Mouse (Mus musculus) gastrocnemius, adult 2 months (tissue): ENCODE measurements around the gene Siglec1. TPM values are rescaled to one million over a fixed set of nuclear protein-coding genes. Genes with fewer than 3 reads are reported as not detected.

ENCODE experiments used
- DNase-seq: peaks from one replicate; pipeline ENCODE4 v3.0.0; 2022
- H3K27ac ChIP-seq: fragments of 200-600 bp; 2 replicates; pipeline ENCODE4 v1.8.1; 2022; ENCODE audit warnings: mild to moderate bottlenecking
- H3K4me3 ChIP-seq: fragments of 200-600 bp; 2 replicates; pipeline ENCODE4 v1.8.1; 2022; ENCODE audit warnings: mild to moderate bottlenecking, moderate library complexity
- CTCF ChIP-seq: fragments of 200-600 bp; IDR thresholded peaks from 2 replicates; pipeline ENCODE4 v1.8.1; 2022; ENCODE audit warnings: antibody characterized with exemption, mild to moderate bottlenecking, moderate library complexity
- intact Hi-C: fragments of 180-260 bp; cut with DNase I; formaldehyde crosslinking; loops from one replicate; pipeline ENCODE4 v1.15.1; 2025
- total RNA-seq, 2 experiments: library from RNA; stranded (reverse); gene quantifications; 2 replicates each; pipeline ENCODE4 v1.2.3; 2021

Gene Siglec1
- total RNA-seq, 2 experiments from 2014 or later = 0.36 to 0.39 TPM

DNA sequence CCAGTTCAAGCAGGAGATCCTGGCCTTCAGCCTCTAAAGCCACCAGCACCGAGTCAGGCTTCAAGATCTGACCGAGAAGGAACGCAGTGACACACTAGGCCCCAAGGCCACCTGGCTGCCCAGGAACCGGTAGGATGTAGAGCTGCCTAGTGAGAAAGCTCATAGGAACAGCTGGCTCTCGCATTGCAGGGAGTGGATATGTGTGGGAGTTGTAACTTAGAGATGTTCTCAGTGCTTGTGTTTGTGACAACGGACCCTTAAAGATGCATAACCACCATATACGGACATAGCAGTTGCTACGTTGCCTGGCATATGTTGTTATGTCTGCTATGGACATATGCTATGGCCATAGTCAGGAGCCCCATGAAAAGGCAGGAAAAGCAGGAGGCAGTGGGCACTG lies 27.9 kb downstream of the Siglec1 start:
- intact Hi-C loops = no loop called here
- peak overlapping the region; percentile 66 for H3K27ac ChIP-seq
- no peak for DNase-seq
- TF ChIP-seq CTCF = no peak
- no peak overlapping the region for H3K4me3 ChIP-seq

DNA sequence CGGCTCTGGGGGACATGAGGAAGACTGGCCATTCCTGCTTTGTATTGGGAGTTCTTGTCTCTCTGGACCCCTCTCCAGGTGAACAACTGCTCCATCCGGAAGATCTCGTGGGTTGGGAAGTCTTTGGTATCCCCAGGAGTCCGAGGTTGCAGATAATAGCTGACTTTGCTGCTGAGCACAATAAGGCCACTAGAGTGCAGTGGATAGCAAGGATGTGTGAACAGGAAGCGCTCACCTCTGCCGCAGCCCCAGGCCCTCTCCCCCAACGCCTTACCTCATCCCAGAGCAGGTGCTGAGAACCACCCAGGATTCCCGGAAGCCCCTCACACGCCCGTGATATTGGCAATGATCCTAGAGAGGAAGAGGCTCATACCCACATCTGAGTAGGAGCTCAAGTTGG lies 30.4 kb downstream of the Siglec1 start:
- TF ChIP-seq CTCF = peak; percentile 40
- no peak for DNase-seq
- H3K27ac ChIP-seq = no peak overlapping the region
- no peak overlapping the region; the same call in 1 of the 2 replicates for H3K4me3 ChIP-seq
- intact Hi-C loops = no loop called here

DNA sequence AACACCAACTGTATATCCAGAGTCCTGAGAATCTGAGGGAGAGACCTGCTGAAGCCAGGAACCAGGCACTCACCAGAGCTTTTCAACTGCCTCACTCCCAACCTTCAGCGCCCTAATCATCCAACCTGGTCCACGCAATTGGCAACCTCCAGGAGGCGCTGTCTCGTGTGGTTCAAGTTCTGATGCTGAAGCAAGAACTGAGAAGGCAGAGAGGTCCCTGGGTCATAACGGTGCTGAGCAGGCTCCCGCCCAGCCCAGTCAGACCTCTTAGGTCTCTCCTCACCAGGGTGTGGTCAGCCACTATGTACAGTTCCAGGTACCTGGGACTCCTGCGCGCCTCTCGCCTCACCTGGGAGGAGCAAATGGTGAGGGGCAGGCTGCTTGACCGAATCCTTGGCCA lies 30.9 kb downstream of the Siglec1 start:
- intact Hi-C loops = no loop called here
- no peak overlapping the region for H3K27ac ChIP-seq
- H3K4me3 ChIP-seq = peak overlapping the region; percentile 17; the same call in 1 of the 2 replicates
- peak; percentile 65 for TF ChIP-seq CTCF
- peak; percentile 57 for DNase-seq

GRCm38 (mm10) chr2:131054646-131055264 lies 31.8 kb downstream of the Siglec1 start:
- no peak for TF ChIP-seq CTCF
- no peak for DNase-seq
- Histone ChIP-seq H3K4me3 (peak overlapping the region; percentile 53), H3K27ac (no peak overlapping the region)
- intact Hi-C loops = no loop called here

DNA sequence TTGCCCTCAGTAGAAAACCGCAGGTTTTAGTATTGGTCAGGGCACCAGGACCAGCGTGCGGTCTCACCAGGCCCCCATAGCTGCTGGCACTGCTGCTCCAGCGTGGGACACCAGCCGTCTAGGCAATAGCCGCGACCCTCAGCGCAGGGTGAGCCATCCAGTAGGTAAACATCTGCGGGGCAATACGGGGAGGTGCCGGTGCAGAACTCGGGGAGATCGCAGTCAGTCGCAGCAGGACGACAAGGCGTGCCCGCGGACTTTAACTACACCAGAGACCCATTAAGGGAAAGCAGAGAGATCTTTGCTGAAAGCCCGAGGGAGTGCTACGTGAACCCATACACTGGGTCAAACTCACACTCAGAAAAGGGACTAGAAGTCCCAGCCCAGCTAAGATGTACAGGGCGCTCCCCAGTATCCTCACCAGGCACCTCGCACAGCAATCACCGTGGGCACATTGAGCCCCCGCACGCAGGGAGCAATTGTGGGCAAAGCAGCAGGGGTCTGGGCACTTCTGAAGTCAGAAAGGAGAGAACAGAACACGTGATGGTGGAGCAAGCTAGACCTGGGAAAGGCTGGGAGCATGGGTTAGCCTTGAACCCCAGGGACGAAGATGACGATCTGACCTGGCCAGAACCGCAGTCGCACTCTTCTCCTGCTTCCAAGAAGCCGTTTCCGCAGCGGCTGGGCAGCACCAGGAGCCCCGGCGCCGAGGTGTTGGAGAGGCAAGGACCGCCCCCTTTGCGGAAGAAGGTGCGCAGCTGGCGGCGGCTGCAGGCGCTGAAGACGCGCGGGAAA lies 32.5 kb downstream of the Siglec1 start:
- Histone ChIP-seq H3K4me3 (peak overlapping the region; percentile 53), H3K27ac (no peak overlapping the region)
- intact Hi-C loops = no loop called here
- no peak for TF ChIP-seq CTCF
- no peak for DNase-seq

GRCm38 (mm10) chr2:131052862-131053418 lies 33.6 kb downstream of the Siglec1 start:
- intact Hi-C loops = no loop called here
- Histone ChIP-seq H3K27ac (no peak overlapping the region), H3K4me3 (no peak overlapping the region)
- TF ChIP-seq CTCF = no peak
- no peak for DNase-seq

- DNase-seq = no peak
- TF ChIP-seq CTCF = no peak
- intact Hi-C loops = no loop called here
- H3K4me3 ChIP-seq = no peak overlapping the region
- no peak overlapping the region for H3K27ac ChIP-seq
Measured at GRCm38 (mm10) chr2:131052043-131052442, 34.5 kb downstream of the Siglec1 start.

GRCm38 (mm10) chr2:131046025-131046424 lies 40.5 kb downstream of the Siglec1 start:
- H3K27ac ChIP-seq = no peak overlapping the region
- no peak overlapping the region for H3K4me3 ChIP-seq
- DNase-seq = no peak
- TF ChIP-seq CTCF = no peak
- intact Hi-C loops = no loop called here

GRCm38 (mm10) chr2:131044989-131045720 lies 41.4 kb downstream of the Siglec1 start:
- intact Hi-C loops = no loop called here
- DNase-seq = no peak
- TF ChIP-seq CTCF = no peak
- Histone ChIP-seq H3K27ac (no peak overlapping the region), H3K4me3 (no peak overlapping the region)

- TF ChIP-seq CTCF = no peak
- intact Hi-C loops = no loop called here
- Histone ChIP-seq H3K4me3 (no peak overlapping the region), H3K27ac (no peak overlapping the region)
- DNase-seq = no peak
Measured at GRCm38 (mm10) chr2:131044354-131044852, 42.2 kb downstream of the Siglec1 start.

- no peak for TF ChIP-seq CTCF
- Histone ChIP-seq H3K4me3 (no peak within 1 kb of the TSS; the same call in 1 of the 2 replicates), H3K27ac (no peak within 1 kb of the TSS)
- DNase-seq = no peak
- intact Hi-C loops = no loop called here
Measured at GRCm38 (mm10) chr2:131042988-131043387, 43.6 kb downstream of the Siglec1 start, which contains the start of gene Gfra4. Gfra4 (minus strand) TSS chr2:131043088.

GRCm38 (mm10) chr2:131040854-131041825 lies 45.4 kb downstream of the Siglec1 start:
- Histone ChIP-seq H3K27ac (peak overlapping the region; percentile 51), H3K4me3 (peak overlapping the region; percentile 74)
- intact Hi-C loops = no loop called here
- TF ChIP-seq CTCF = no peak
- peak; percentile 66 for DNase-seq
